ENCODE assay signal across 17 mouse cellular contexts in genomic region chr12:26129511-26129910, GRCm38 (mm10).
A peak's percentile ranks its signal among the peaks of the same experiment; 100 is the strongest.
DNase-seq lines count a peak whose midpoint lies in the region; TF ChIP-seq lines count a peak whose summit lies in the region.
"Had no signal": no experiment of that assay in that cellular context is flagged by ENCODE, and none has a peak within 500 bp of the region (broad histone marks: within the 10 kb centered on the region; RNA-seq: fewer than 3 reads in every experiment).

No protein-coding gene starts in this region.

- no peaks in the 10 kb centered on the region for H3K4me1 ChIP-seq in heart, embryonic 10.5 days
- H3K4me1 ChIP-seq: embryonic facial prominence, embryonic 12.5 days had no signal

- H3K9me3 ChIP-seq in heart, embryonic 10.5 days, result no peaks in the 10 kb centered on the region
- H3K9me3 ChIP-seq: embryonic facial prominence, embryonic 10.5 days; embryonic facial prominence, embryonic 12.5 days; forebrain, embryonic 12.5 days had no signal

- no peaks in the 10 kb centered on the region for H3K27me3 ChIP-seq in heart, embryonic 10.5 days (ENCODE audit: insufficient read depth, poor library complexity, severe bottlenecking)
- H3K27me3 ChIP-seq: embryonic facial prominence, embryonic 12.5 days; forebrain, embryonic 12.5 days had no signal

- peak; percentile 33 for DNase-seq in heart, embryonic 10.5 days (ENCODE audit: low spot score)
- no peak for DNase-seq in heart, adult 9 months (ENCODE audit: low spot score in 2 of 2)
- DNase-seq in left cerebral cortex, adult 2 months (ENCODE audit: extremely low spot score in 1 of 2, low spot score in 2 of 2), result no peak
- DNase-seq in left cerebral cortex, adult 11 months (ENCODE audit: low spot score), result no peak
- no peak for DNase-seq in right cerebral cortex, postnatal 36 days (ENCODE audit: low spot score in 2 of 2)
- DNase-seq: adrenal gland, adult 2 months; adrenal gland, postnatal 10 days; adrenal gland, postnatal 25 days; cerebellum, adult 11 months; cerebellum, adult 18-20 months; cerebellum, adult 8-10 months; cerebellum, adult 9-11 months; cerebellum, postnatal 14 days; cerebellum, postnatal 36 days had no signal

- 56% methylated on average over 4 of the region's 4 CpGs for WGBS in heart, embryonic 10.5 days

- no peak overlapping the region for H3K4me3 ChIP-seq in heart, embryonic 10.5 days
- H3K4me3 ChIP-seq in left cerebral cortex, adult 2 months, result no peak overlapping the region
- H3K4me3 ChIP-seq: embryonic facial prominence, embryonic 10.5 days; embryonic facial prominence, embryonic 12.5 days; forebrain, embryonic 12.5 days had no signal

- no peaks in the 10 kb centered on the region for H3K36me3 ChIP-seq in heart, embryonic 10.5 days
- H3K36me3 ChIP-seq: embryonic facial prominence, embryonic 10.5 days; embryonic facial prominence, embryonic 12.5 days; forebrain, embryonic 12.5 days had no signal

- intact Hi-C loops in left cerebral cortex, adult 2 months (cut with DNase I), result no loop called here

- no peak for TF ChIP-seq CTCF in left cerebral cortex, adult 2 months (IDR thresholded peaks at IDR 0.05)

- no peak overlapping the region for H3K27ac ChIP-seq in heart, embryonic 10.5 days
- H3K27ac ChIP-seq in left cerebral cortex, adult 2 months, result peak overlapping the region; percentile 51
- H3K27ac ChIP-seq: embryonic facial prominence, embryonic 10.5 days; embryonic facial prominence, embryonic 12.5 days; forebrain, embryonic 12.5 days had no signal
